Mouse (Mus musculus) frontal cortex, postnatal 10 days (tissue): ENCODE data around the gene Ncor2.
A peak's percentile ranks its signal among the peaks of the same experiment; 100 is the strongest.

Experiments
- DNase-seq, 2 experiments: peaks; one replicate each; pipeline ENCODE4 v3.0.0; 2022; ENCODE audit warnings: low spot score in 2 of 2, mixed read lengths in 1 of 2

The Ncor2 gene

GRCm38 (mm10) chr5:125170107-125170842, 8.7 kb downstream of the Ncor2 start:
- no peak for DNase-seq

GRCm38 (mm10) chr5:125168101-125168500, 10.9 kb downstream of the Ncor2 start:
- no peak for DNase-seq

- DNase-seq, result no peak
Observed at GRCm38 (mm10) chr5:125167524-125167923, 11.5 kb downstream of the Ncor2 start.

GRCm38 (mm10) chr5:125165993-125166392, 13.0 kb downstream of the Ncor2 start:
- no peak for DNase-seq

GRCm38 (mm10) chr5:125164465-125165167, 14.4 kb downstream of the Ncor2 start:
- no peak for DNase-seq

GRCm38 (mm10) chr5:125163441-125164050, 15.5 kb downstream of the Ncor2 start:
- DNase-seq, result no peak

- DNase-seq, result no peak
Observed at GRCm38 (mm10) chr5:125162461-125162860, 16.6 kb downstream of the Ncor2 start.

GRCm38 (mm10) chr5:125159804-125160405, 19.1 kb downstream of the Ncor2 start:
- no peak for DNase-seq

- peak in 1 of 2 experiments; percentile 65 for DNase-seq
Observed at GRCm38 (mm10) chr5:125159293-125159692, 19.7 kb downstream of the Ncor2 start.

GRCm38 (mm10) chr5:125158232-125158961, 20.6 kb downstream of the Ncor2 start:
- DNase-seq, result no peak

GRCm38 (mm10) chr5:125157375-125158033, 21.5 kb downstream of the Ncor2 start:
- DNase-seq, result no peak

- DNase-seq, result no peak
Observed at GRCm38 (mm10) chr5:125156418-125157205, 22.4 kb downstream of the Ncor2 start.

GRCm38 (mm10) chr5:125155451-125155850, 23.6 kb downstream of the Ncor2 start:
- no peak for DNase-seq

GRCm38 (mm10) chr5:125154989-125155388, 24.0 kb downstream of the Ncor2 start:
- peak; percentile 58 to 69 for DNase-seq

GRCm38 (mm10) chr5:125154178-125154577, 24.8 kb downstream of the Ncor2 start:
- DNase-seq, result no peak

GRCm38 (mm10) chr5:125153201-125153816, 25.7 kb downstream of the Ncor2 start:
- no peak for DNase-seq

GRCm38 (mm10) chr5:125151872-125152534, 27.0 kb downstream of the Ncor2 start:
- peak in 1 of 2 experiments; percentile 58 for DNase-seq

GRCm38 (mm10) chr5:125150951-125151564, 28.0 kb downstream of the Ncor2 start:
- DNase-seq, result no peak

- DNase-seq, result no peak
Observed at GRCm38 (mm10) chr5:125149142-125149541, 29.9 kb downstream of the Ncor2 start.
